Mouse (Mus musculus): Measurements from ENCODE around the gene Dpp6. TPM values are rescaled to one million over a fixed set of nuclear protein-coding genes. Genes with fewer than 3 reads are reported as not detected.
A peak's percentile ranks its signal among the peaks of the same experiment; 100 is the strongest.

Dpp6 gene
- polyA plus RNA-seq, 1 experiment from 2014 or later = 7.0 TPM

- H3K4me1 ChIP-seq = no peaks in the 10 kb centered on the region
- no peak overlapping the region for H3K4me3 ChIP-seq
- H3K27me3 ChIP-seq (ENCODE audit: low read depth, poor library complexity, severe bottlenecking) = no peaks in the 10 kb centered on the region
- no peak overlapping the region for H3K27ac ChIP-seq (replicated peaks)
- H3K9me3 ChIP-seq (replicated peaks) = no peaks in the 10 kb centered on the region
- WGBS = 94% methylated on average over 7 of the region's 7 CpGs
- DNase-seq (ENCODE audit: low spot score) = no peak
- H3K36me3 ChIP-seq = no peaks in the 10 kb centered on the region
Observed at GRCm38 (mm10) chr5:27292236-27292635, 475.2 kb downstream of the Dpp6 start.

GRCm38 (mm10) chr5:27304115-27304514, 487.1 kb downstream of the Dpp6 start:
- 84% methylated on average over 2 of the region's 2 CpGs for WGBS
- Histone ChIP-seq H3K4me3 (no peak overlapping the region), H3K27me3 (ENCODE audit: low read depth, poor library complexity, severe bottlenecking) (no peaks in the 10 kb centered on the region), H3K36me3 (no peaks in the 10 kb centered on the region), H3K4me1 (peaks cover 7% of the 10 kb centered on the region; the same call in 1 of the 2 replicates), H3K9me3 (replicated peaks) (no peaks in the 10 kb centered on the region), H3K27ac (replicated peaks) (no peak overlapping the region)
- DNase-seq (ENCODE audit: low spot score) = no peak

GRCm38 (mm10) chr5:27306497-27307152, 489.6 kb downstream of the Dpp6 start:
- Histone ChIP-seq H3K4me3 (no peak overlapping the region), H3K9me3 (replicated peaks) (no peaks in the 10 kb centered on the region), H3K27ac (replicated peaks) (0 out of 2 replicates have a peak overlapping the region, but pooled peaks have one; percentile 38), H3K27me3 (ENCODE audit: low read depth, poor library complexity, severe bottlenecking) (no peaks in the 10 kb centered on the region), H3K36me3 (no peaks in the 10 kb centered on the region), H3K4me1 (peaks cover 7% of the 10 kb centered on the region; the same call in 1 of the 2 replicates)
- 72% methylated on average over 4 of the region's 4 CpGs for WGBS
- no peak for DNase-seq (ENCODE audit: low spot score)

- no peak for DNase-seq (ENCODE audit: low spot score)
- Histone ChIP-seq H3K9me3 (replicated peaks) (no peaks in the 10 kb centered on the region), H3K4me1 (peaks cover 7% of the 10 kb centered on the region; the same call in 1 of the 2 replicates), H3K4me3 (no peak overlapping the region), H3K27me3 (ENCODE audit: low read depth, poor library complexity, severe bottlenecking) (no peaks in the 10 kb centered on the region), H3K27ac (replicated peaks) (no peak overlapping the region), H3K36me3 (no peaks in the 10 kb centered on the region)
- WGBS = 81% methylated on average over 2 of the region's 2 CpGs
Observed at GRCm38 (mm10) chr5:27310217-27310616, 493.2 kb downstream of the Dpp6 start.

GRCm38 (mm10) chr5:27316674-27317073, 499.7 kb downstream of the Dpp6 start:
- Histone ChIP-seq H3K9me3 (replicated peaks) (no peaks in the 10 kb centered on the region), H3K27me3 (ENCODE audit: low read depth, poor library complexity, severe bottlenecking) (no peaks in the 10 kb centered on the region), H3K27ac (replicated peaks) (no peak overlapping the region), H3K36me3 (no peaks in the 10 kb centered on the region), H3K4me3 (no peak overlapping the region), H3K4me1 (no peaks in the 10 kb centered on the region)
- DNase-seq (ENCODE audit: low spot score) = no peak
- WGBS = 63% methylated on average over 1 of the region's 1 CpGs

GRCm38 (mm10) chr5:27317264-27317663, 500.3 kb downstream of the Dpp6 start:
- Histone ChIP-seq H3K4me1 (no peaks in the 10 kb centered on the region), H3K4me3 (no peak overlapping the region), H3K27me3 (ENCODE audit: low read depth, poor library complexity, severe bottlenecking) (no peaks in the 10 kb centered on the region), H3K36me3 (no peaks in the 10 kb centered on the region), H3K9me3 (replicated peaks) (no peaks in the 10 kb centered on the region), H3K27ac (replicated peaks) (no peak overlapping the region)
- no peak for DNase-seq (ENCODE audit: low spot score)

- H3K9me3 ChIP-seq (replicated peaks) = no peaks in the 10 kb centered on the region
- 86% methylated on average over 1 of the region's 1 CpGs for WGBS
- DNase-seq (ENCODE audit: low spot score) = no peak
Observed at GRCm38 (mm10) chr5:27317832-27318231, 500.8 kb downstream of the Dpp6 start.

GRCm38 (mm10) chr5:27319731-27320130, 502.7 kb downstream of the Dpp6 start:
- no peak overlapping the region for H3K27ac ChIP-seq (replicated peaks)
- H3K4me1 ChIP-seq = no peaks in the 10 kb centered on the region
- H3K4me3 ChIP-seq = no peak overlapping the region
- no peak for DNase-seq (ENCODE audit: low spot score)
- WGBS = 88% methylated on average over 4 of the region's 4 CpGs
- H3K27me3 ChIP-seq (ENCODE audit: low read depth, poor library complexity, severe bottlenecking) = no peaks in the 10 kb centered on the region
- H3K9me3 ChIP-seq (replicated peaks) = no peaks in the 10 kb centered on the region
- H3K36me3 ChIP-seq = no peaks in the 10 kb centered on the region

More at GRCm38 (mm10) chr5:27317832-27318231, 500.8 kb downstream of the Dpp6 start:
- H3K4me1 ChIP-seq = no peaks in the 10 kb centered on the region
- no peaks in the 10 kb centered on the region for H3K27me3 ChIP-seq (ENCODE audit: low read depth, poor library complexity, severe bottlenecking)
- no peak overlapping the region for H3K4me3 ChIP-seq
- no peaks in the 10 kb centered on the region for H3K36me3 ChIP-seq
- H3K27ac ChIP-seq (replicated peaks) = no peak overlapping the region

GRCm38 (mm10) chr5:27322895-27323792, 506.1 kb downstream of the Dpp6 start:
- H3K27me3 ChIP-seq (ENCODE audit: low read depth, poor library complexity, severe bottlenecking) = no peaks in the 10 kb centered on the region
- WGBS = 86% methylated on average over 3 of the region's 3 CpGs
- H3K27ac ChIP-seq (replicated peaks) = no peak overlapping the region
- no peak overlapping the region for H3K4me3 ChIP-seq
- H3K4me1 ChIP-seq = no peaks in the 10 kb centered on the region
- no peaks in the 10 kb centered on the region for H3K9me3 ChIP-seq (replicated peaks)
- DNase-seq (ENCODE audit: low spot score) = no peak
- no peaks in the 10 kb centered on the region for H3K36me3 ChIP-seq

GRCm38 (mm10) chr5:27324346-27324928, 507.4 kb downstream of the Dpp6 start:
- WGBS = 73% methylated on average over 3 of the region's 3 CpGs
- no peaks in the 10 kb centered on the region for H3K9me3 ChIP-seq (replicated peaks)
- H3K27ac ChIP-seq (replicated peaks) = no peak overlapping the region
- H3K4me3 ChIP-seq = no peak overlapping the region
- no peaks in the 10 kb centered on the region for H3K36me3 ChIP-seq
- no peaks in the 10 kb centered on the region for H3K4me1 ChIP-seq
- no peaks in the 10 kb centered on the region for H3K27me3 ChIP-seq (ENCODE audit: low read depth, poor library complexity, severe bottlenecking)
- no peak for DNase-seq (ENCODE audit: low spot score)

- Histone ChIP-seq H3K27me3 (ENCODE audit: low read depth, poor library complexity, severe bottlenecking) (no peaks in the 10 kb centered on the region), H3K27ac (replicated peaks) (no peak overlapping the region), H3K36me3 (no peaks in the 10 kb centered on the region), H3K4me1 (no peaks in the 10 kb centered on the region), H3K9me3 (replicated peaks) (no peaks in the 10 kb centered on the region), H3K4me3 (no peak overlapping the region)
- WGBS = 86% methylated on average over 2 of the region's 2 CpGs
- DNase-seq (ENCODE audit: low spot score) = no peak
Observed at GRCm38 (mm10) chr5:27336698-27337097, 519.7 kb downstream of the Dpp6 start.

GRCm38 (mm10) chr5:27339196-27340030, 522.4 kb downstream of the Dpp6 start:
- Histone ChIP-seq H3K9me3 (replicated peaks) (no peaks in the 10 kb centered on the region), H3K27ac (replicated peaks) (no peak overlapping the region), H3K4me3 (no peak overlapping the region), H3K4me1 (no peaks in the 10 kb centered on the region), H3K27me3 (ENCODE audit: low read depth, poor library complexity, severe bottlenecking) (no peaks in the 10 kb centered on the region), H3K36me3 (no peaks in the 10 kb centered on the region)
- 89% methylated on average over 5 of the region's 5 CpGs for WGBS
- no peak for DNase-seq (ENCODE audit: low spot score)

All from midbrain, embryonic 10.5 days (tissue).